Mouse (Mus musculus) heart, postnatal 4 days (tissue): ENCODE results near the gene Afdn. TPM values are rescaled to one million over a fixed set of nuclear protein-coding genes. Genes with fewer than 3 reads are reported as not detected.
"Not testable (repeated sequence)": the region's sequence is repeated elsewhere in the genome, so short reads cannot be mapped to it uniquely, and the experiment has no call there.

Experiments used
- DNase-seq: peaks from one replicate; pipeline ENCODE4 v3.0.0; 2021
- total RNA-seq, 2 experiments: library from RNA; stranded (reverse); gene quantifications; 2 replicates each; pipeline ENCODE4 v1.2.3; 2021

Gene Afdn
- total RNA-seq, 2 experiments from 2014 or later: 90.0 to 105 TPM

- no peak for DNase-seq
Observed at GRCm38 (mm10) chr17:13879731-13880130, 119.4 kb downstream of the Afdn start.

GRCm38 (mm10) chr17:13883540-13883939 is 123.2 kb downstream of the Afdn start:
- no peak for DNase-seq

GRCm38 (mm10) chr17:13889818-13890434 is 129.6 kb downstream of the Afdn start:
- no peak for DNase-seq

- no peak for DNase-seq
Observed at GRCm38 (mm10) chr17:13890932-13891331, 130.6 kb downstream of the Afdn start.

- no peak for DNase-seq
Observed at GRCm38 (mm10) chr17:13898838-13899237, 138.5 kb downstream of the Afdn start.

- no peak for DNase-seq
Observed at GRCm38 (mm10) chr17:13899241-13899640, 138.9 kb downstream of the Afdn start.

GRCm38 (mm10) chr17:13903793-13904192 is 143.5 kb downstream of the Afdn start:
- DNase-seq: no peak

GRCm38 (mm10) chr17:13907082-13907481 is 146.7 kb downstream of the Afdn start:
- DNase-seq: no peak

- DNase-seq: no peak
Observed at GRCm38 (mm10) chr17:13907681-13908080, 147.3 kb downstream of the Afdn start.

- no peak for DNase-seq
Observed at GRCm38 (mm10) chr17:13913951-13914350, 153.6 kb downstream of the Afdn start.

- peak; percentile 40 for DNase-seq
Observed at GRCm38 (mm10) chr17:13914531-13914930, 154.2 kb downstream of the Afdn start.

GRCm38 (mm10) chr17:13920771-13921170 is 160.4 kb downstream of the Afdn start:
- DNase-seq: no peak

GRCm38 (mm10) chr17:13923418-13923817 is 163.1 kb downstream of the Afdn start:
- no peak for DNase-seq

GRCm38 (mm10) chr17:13924588-13924987 is 164.2 kb downstream of the Afdn start:
- DNase-seq: no peak

GRCm38 (mm10) chr17:13925931-13926330 is 165.6 kb downstream of the Afdn start:
- no peak for DNase-seq

GRCm38 (mm10) chr17:13930421-13930820 is 170.1 kb downstream of the Afdn start:
- no peak for DNase-seq

GRCm38 (mm10) chr17:13935364-13935763 is 175.0 kb downstream of the Afdn start:
- not testable (repeated sequence) for DNase-seq

GRCm38 (mm10) chr17:13937787-13938186 is 177.4 kb downstream of the Afdn start:
- DNase-seq: no peak

- DNase-seq: peak; percentile 34
Observed at GRCm38 (mm10) chr17:13938652-13939051, 178.3 kb downstream of the Afdn start.

- not testable (repeated sequence) for DNase-seq
Observed at GRCm38 (mm10) chr17:13939231-13939630, 178.9 kb downstream of the Afdn start.

- peak; percentile 26 for DNase-seq
Observed at GRCm38 (mm10) chr17:13940487-13940886, 180.1 kb downstream of the Afdn start.

GRCm38 (mm10) chr17:13948073-13948472 is 187.7 kb downstream of the Afdn start, which contains the start of gene Gm7168:
TSS of gene Gm7168 (plus strand) at chr17:13948373.
- DNase-seq: not testable (repeated sequence)

GRCm38 (mm10) chr17:13951570-13951969 is 191.2 kb downstream of the Afdn start:
- DNase-seq: not testable (repeated sequence)
